Mouse (Mus musculus): Measurements from ENCODE around the gene Sirt5.
A peak's percentile ranks its signal among the peaks of the same experiment; 100 is the strongest.

Sirt5 gene

GRCm38 (mm10) chr13:43374918-43375432 is 9.7 kb downstream of the Sirt5 start:
- no peak for DNase-seq

GRCm38 (mm10) chr13:43379989-43380388 is 14.7 kb downstream of the Sirt5 start:
- DNase-seq, result no peak

GRCm38 (mm10) chr13:43385321-43385720 is 20.0 kb downstream of the Sirt5 start:
- DNase-seq, result no peak

GRCm38 (mm10) chr13:43397700-43398296 is 32.5 kb downstream of the Sirt5 start:
- no peak for DNase-seq

DNA sequence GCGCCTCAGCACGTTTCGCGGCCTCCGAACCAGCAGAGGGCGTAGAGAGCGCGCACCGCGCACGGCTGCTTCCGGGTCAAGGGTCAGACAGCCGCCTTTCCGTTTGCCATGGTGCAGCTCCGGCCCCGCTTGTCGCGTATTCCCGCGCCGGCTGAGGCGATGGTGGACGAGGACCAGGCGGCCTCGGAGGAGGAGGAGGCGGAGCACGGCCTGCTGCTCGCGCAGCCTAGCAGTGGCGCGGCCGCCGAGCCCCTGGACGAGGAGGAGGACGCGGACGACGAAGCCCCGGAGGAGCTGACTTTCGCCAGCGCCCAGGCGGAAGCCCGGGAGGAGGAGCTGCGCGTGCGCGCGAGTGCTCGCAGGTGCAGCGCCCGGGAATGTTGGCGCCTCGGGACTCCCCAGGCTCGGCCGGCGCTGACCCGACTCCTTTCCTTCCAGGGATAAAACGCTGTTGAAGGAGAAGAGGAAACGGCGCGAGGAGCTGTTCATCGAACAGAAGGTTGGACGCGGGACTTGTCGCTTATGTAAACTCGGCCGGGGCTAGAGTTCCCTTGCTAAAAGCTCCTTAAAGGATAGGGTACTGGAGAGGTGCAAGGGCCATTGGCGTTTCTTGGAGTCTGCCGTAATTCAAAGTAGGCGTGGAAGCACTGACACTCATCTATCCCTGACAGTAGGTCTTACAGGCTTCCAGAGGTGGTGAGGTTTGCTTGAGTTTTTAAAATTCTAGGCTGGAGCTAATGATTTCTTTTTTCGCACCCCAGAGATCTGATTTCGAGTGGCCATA is 33.2 kb downstream of the Sirt5 start, which contains the start of gene Nol7:
Nol7 (plus strand) TSS at position 94 of the 784 bp plus-strand sequence.
- peak; percentile 96 for DNase-seq

DNA sequence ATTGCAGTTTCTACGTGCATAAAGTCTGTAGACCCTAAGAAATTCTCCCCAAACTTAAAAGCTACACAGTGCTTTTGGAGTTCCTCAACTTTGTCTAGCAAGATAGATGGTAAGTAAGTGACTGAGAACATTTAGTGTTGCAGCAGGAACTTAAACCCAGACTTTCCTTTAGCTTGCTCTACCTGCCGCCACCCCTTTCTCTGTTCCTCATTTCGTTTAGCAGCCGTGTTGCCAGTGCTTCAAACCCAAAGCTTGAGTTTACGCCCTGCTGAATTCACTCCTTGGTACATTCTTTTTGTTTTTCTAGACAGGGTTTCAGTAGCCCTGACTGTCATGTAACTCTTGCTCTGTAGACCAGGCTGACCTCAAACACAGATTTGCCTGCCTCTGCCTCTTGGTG is 34.3 kb downstream of the Sirt5 start:
- no peak for DNase-seq

DNA sequence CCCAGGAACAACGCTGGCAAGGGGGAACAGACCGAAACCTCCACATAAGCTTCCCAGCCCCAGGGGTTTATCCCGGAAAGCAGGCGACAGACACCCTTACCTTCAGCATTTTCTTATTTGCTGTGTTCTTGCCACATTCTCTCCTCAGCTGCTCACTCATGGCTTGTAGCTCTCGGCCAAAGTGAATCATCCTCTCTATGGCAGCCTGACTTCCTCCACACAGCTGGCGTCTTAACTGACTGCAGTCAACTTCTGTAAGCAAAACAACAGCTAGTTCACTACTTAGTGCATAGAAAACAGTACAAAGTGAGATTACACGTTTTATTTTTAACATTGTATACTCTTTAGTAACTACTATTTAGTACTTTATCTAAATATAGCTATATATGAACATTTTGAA is 47.0 kb downstream of the Sirt5 start:
- no peak for DNase-seq

DNA sequence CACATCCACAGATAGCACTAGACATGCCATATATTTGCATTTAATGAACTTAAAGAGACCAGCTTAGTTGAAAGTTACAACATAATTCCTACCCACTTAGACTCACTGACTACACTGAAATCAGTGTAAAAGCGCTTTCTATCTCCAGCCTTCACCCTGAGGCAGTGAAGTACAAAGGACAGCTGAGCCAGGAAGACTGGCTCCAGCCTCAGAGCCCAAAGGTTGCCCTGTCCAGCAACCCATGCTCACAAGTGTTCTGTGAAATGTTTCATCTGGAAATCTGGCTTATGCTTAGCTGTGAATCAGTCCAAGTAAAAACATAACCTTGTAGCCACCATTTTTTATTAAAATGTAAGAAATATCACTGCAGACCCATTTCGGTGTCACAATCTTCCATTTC is 48.3 kb downstream of the Sirt5 start:
- DNase-seq, result no peak

GRCm38 (mm10) chr13:43415249-43415648 is 50.0 kb downstream of the Sirt5 start:
- DNase-seq, result no peak

- DNase-seq, result no peak
Measured at GRCm38 (mm10) chr13:43428436-43428835, 63.1 kb downstream of the Sirt5 start.

DNA sequence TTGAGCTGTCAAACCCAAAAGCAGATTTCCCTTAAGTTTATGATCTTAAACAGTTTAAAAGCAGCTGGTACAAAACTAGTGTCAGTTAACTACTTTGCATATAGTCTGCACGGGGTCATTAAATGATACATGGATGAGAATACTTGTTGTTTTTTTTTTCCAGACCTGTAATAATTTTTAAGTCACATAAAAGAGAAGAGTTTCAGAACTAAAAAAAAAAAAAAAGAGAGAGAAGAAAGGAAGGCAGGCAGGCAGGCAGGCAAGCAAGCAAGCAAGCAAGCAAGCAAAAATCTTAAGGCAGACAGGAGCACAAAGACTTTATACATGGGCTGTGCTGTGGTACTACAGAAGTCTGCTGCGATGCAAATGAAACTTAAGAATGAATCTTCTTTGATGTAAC is 68.1 kb downstream of the Sirt5 start:
- DNase-seq, result no peak

- no peak for DNase-seq
Measured at GRCm38 (mm10) chr13:43440376-43440775, 75.1 kb downstream of the Sirt5 start.

DNA sequence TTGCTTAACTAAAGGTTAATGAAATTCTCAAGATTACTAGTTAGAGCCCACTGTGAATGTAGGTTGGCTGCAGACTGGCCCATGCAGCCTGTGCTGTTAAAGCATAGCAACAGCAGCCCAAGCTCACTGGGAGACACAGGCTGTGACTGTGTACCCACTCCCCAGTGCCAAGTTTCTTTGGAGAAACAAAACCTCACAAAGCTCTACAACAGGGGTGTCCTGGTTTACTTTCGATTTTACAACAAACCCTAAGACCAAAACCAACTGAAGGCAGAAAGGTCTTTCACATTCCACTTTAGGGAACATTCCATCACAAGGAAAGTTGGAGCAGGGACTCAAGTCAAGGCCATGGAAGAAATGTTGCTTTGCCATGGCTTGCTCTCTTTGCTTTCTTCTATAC is 77.3 kb downstream of the Sirt5 start:
- no peak for DNase-seq

GRCm38 (mm10) chr13:43443706-43444105 is 78.4 kb downstream of the Sirt5 start:
- DNase-seq, result no peak

- DNase-seq, result no peak
Measured at GRCm38 (mm10) chr13:43444717-43445116, 79.4 kb downstream of the Sirt5 start.
